Mouse (Mus musculus) naive thymus-derived CD4-positive, alpha-beta T cell, adult 5 months (primary cell): ENCODE measurements around the gene Ipo9. TPM values are rescaled to one million over a fixed set of nuclear protein-coding genes. Genes with fewer than 3 reads are reported as not detected.

Experiments used
- polyA plus RNA-seq: library from polyadenylated mRNA; unstranded; fragments of 100-300 nt; shearing (Covaris generic); gene quantifications from one replicate; pipeline ENCODE4 v1.2.1, GENCODE M21; 2017

Gene Ipo9
- 57.9 TPM for polyA plus RNA-seq

DNA sequence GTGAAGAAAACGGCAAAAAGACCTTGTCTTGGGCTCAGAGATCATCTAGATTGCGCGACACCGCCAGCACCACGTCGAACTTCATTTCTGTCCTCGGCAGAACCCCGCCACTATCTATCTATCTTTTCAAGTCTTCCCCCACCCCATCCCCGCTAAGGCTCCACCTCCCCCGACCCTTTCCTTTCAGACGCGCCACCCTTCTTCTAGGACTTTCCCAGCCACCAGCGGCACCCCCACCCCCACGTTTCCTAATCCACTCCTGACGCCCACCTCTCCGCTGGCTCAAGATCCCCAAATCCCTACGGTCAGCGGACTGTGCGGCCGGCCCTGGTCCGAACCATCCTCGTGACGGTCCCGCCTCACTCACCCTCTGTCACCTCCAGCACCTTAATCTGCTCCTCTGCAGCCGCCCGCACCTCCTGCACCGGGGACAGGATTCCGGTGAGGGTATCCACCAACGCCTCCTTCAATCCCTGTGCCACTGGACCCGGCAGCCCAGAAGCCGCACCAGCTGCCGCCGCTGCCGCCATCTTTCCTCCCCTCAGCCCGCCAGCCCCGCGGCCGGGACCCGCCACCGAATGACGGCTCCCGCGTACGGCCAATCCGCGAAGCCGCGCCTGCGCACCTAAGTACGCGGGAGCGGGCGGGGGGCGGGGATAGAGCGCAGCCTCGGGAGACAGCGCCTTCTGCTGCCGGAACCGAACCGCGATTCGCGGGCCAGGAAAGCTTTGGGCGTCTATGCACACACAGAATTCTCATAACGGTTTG is at the start of gene Ipo9:
Gene Ipo9, minus strand, starts transcription at position 599 of the 768 bp plus-strand sequence.

DNA sequence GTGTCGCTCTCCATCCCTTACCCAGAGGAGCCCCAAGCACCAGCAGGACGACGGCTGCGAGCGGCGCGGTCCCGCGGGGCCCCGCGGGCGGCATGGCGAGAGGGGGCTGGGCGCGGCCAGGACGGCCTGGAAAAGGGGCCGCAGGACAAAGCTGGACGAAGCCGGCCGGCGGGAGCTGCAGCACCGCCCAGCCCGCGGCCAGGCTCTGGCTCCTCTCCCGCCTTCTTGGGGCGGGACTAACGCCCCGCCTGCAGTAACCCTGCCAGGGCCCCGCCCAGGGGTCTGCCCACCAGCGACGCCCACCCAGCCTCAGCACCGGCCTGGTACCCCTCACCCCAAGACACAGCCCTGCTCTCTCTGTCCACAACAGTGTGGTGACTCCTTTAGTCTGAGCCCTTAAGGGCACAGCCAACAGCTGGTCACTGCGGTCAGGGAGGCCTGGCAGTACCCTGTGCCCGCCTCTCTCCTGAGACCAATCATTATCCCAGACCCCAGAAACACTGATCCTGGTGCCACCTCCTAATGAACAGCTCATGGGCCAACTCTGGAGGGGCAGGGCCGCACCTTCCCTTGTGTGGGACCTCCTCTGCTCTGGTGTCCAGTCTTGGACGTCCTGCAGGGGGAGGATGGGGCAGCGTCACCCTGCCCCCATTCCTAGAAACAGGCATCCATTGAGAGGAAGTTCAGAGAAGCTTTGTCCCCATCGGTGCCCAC is 55.3 kb downstream of the Ipo9 start, which contains the start of gene Shisa4:
Gene Shisa4, minus strand, starts transcription at position 370 of the 714 bp plus-strand sequence.

Other genes with a start within 250 kb of the Ipo9 start
- not detected for gene Elf3, start 171.9 kb downstream of the Ipo9 start, polyA plus RNA-seq
- gene Rnpep, start 146.4 kb downstream of the Ipo9 start, polyA plus RNA-seq: 10.3 TPM
- 123 TPM for gene Timm17a, start 116.7 kb downstream of the Ipo9 start, polyA plus RNA-seq
- gene Lmod1, start 105.7 kb downstream of the Ipo9 start, polyA plus RNA-seq: not detected
- not detected for gene Shisa4, start 55.3 kb downstream of the Ipo9 start, polyA plus RNA-seq
- gene Nav1, start 176.8 kb upstream of the Ipo9 start, polyA plus RNA-seq: 0.04 TPM